Mouse (Mus musculus) stomach, postnatal 0 days (tissue): ENCODE data around the gene Cdkn1a.

Experiments
- CTCF ChIP-seq: IDR thresholded peaks from 2 replicates; pipeline ENCODE4 v1.5.1; 2016; ENCODE audit warnings: antibody characterized with exemption, low read depth, mild to moderate bottlenecking, moderate library complexity
- EP300 ChIP-seq: optimal IDR thresholded peaks from 2 replicates; pipeline ENCODE3; 2016; ENCODE audit warnings: antibody characterized with exemption

GRCm38 (mm10) chr17:29058487-29058886, 32.3 kb upstream of the Cdkn1a start:
- no peak for TF ChIP-seq CTCF
- no peak for TF ChIP-seq EP300
